Mouse (Mus musculus): ENCODE measurements at regions not wholly inside any gene's neighbourhood (a gene's known extent, or its start where the extent isn't known, plus 50 kb on each side); places are given as distances from the start of the nearest gene placed in this dataset.

- WGBS (ENCODE audit: insufficient replicate concordance) = 40% methylated on average over 4 of the region's 4 CpGs
- H3K27ac ChIP-seq = no peak overlapping the region
- H3K4me1 ChIP-seq (replicated peaks) = no peaks in the 10 kb centered on the region
- no peak overlapping the region for H3K4me3 ChIP-seq (replicated peaks)
- DNase-seq (no peak), ATAC-seq (ENCODE audit: low read depth) (no peak)
- H3K9ac ChIP-seq = no peak overlapping the region
- no peaks in the 10 kb centered on the region for H3K36me3 ChIP-seq
- no peaks in the 10 kb centered on the region for H3K27me3 ChIP-seq
- H3K9me3 ChIP-seq (replicated peaks) = no peaks in the 10 kb centered on the region
- no peak overlapping the region for H3K4me2 ChIP-seq
These were observed 245.7 kb downstream of the Flrt2 start for GRCm38 (mm10) chr12:95937705-95938104.

DNA sequence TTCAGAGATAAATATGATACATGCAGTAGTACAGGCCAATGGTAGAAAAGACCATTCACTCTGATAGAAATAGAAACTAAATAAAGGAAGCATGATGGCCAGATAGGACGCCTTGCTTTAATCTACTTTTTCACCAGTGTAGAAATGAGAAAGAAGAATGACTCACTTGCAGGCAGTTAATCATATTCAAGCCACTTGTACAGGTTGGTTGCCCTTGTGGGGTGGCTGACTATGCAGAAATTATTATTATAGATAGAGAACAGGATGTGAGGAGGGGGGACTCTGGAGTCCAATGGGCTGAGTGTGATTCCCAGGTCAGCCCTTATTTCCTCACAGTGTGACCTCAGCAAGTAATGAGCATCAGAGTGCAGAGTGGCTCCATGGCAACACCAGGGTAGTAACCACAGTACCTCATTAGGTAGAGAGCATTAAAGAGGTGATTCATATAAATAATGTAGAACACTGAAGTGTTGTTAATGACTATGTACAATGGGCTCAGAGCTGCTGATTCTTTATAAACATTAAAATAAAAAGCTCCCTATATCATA is 248.5 kb downstream of the Flrt2 start:
- Histone ChIP-seq H3K4me3 (replicated peaks) (no peak overlapping the region), H3K27ac (no peak overlapping the region), H3K36me3 (no peaks in the 10 kb centered on the region), H3K4me2 (no peak overlapping the region), H3K27me3 (no peaks in the 10 kb centered on the region), H3K9me3 (replicated peaks) (no peaks in the 10 kb centered on the region), H3K9ac (no peak overlapping the region), H3K4me1 (replicated peaks) (no peaks in the 10 kb centered on the region)
- ATAC-seq (ENCODE audit: low read depth) (no peak), DNase-seq (no peak)
- WGBS (ENCODE audit: insufficient replicate concordance) = 43% methylated on average over 1 of the region's 1 CpGs

DNA sequence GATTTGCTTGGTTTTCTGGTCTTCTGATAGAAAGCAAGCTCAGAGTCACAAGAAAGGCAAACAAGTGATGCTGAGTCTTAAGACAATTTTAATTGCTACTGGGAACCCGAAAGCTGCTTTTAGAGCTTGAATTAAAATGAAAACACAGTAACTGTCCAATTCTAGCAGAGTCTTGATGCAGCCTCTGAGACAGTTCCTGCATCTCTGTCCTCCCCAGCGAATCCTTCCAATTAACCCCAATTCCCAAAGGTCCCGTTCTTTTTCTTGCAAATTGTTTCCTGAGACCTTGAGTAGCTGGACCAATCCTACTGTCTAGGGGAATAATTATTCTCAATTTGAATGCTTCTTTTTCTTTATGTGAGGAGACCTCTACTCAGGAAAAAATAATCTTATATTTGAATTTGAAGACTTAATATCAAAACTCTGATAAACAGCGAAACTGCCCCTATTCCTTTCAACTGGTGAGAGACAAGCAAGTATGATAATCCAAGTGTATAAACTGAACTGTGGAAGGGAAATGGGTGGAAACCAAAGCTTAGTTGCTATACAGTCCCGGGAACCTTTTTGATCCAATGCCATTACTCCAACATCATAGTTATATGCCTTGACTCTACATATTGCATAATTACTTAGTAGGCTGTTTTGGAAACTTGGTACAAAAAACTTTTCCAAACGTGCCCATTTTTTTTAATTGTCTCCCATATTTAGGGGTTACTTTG is 267.9 kb downstream of the Flrt2 start:
- H3K36me3 ChIP-seq = no peaks in the 10 kb centered on the region
- no peak overlapping the region for H3K4me3 ChIP-seq (replicated peaks)
- H3K4me1 ChIP-seq (replicated peaks) = no peaks in the 10 kb centered on the region
- WGBS (ENCODE audit: insufficient replicate concordance) = 61% methylated on average over 6 of the region's 6 CpGs
- H3K27ac ChIP-seq = no peak overlapping the region
- H3K4me2 ChIP-seq = no peak overlapping the region
- H3K9me3 ChIP-seq (replicated peaks) = no peaks in the 10 kb centered on the region
- DNase-seq = no peak
- ATAC-seq (ENCODE audit: low read depth) = no peak
- H3K27me3 ChIP-seq = no peaks in the 10 kb centered on the region
- no peak overlapping the region for H3K9ac ChIP-seq

DNA sequence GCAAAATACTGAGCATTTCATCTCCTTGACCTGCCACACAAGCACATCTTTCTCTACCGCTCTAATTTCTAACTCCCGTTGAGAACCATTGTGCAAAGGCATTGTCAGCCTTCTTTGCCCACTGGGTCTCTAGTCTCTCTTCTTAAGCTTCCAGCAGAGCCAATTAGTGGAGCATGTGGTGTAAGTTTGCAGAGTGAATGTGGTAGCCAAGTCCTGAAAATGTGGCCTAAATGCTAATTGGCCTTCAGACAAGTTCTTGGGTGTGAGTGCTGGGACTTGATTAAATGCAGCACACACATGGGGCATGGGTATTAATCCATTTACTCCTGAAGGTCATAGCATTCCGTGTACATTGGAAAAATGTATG is 268.5 kb downstream of the Flrt2 start:
- ATAC-seq (ENCODE audit: low read depth) (no peak), DNase-seq (no peak)
- H3K9ac ChIP-seq = no peak overlapping the region
- H3K9me3 ChIP-seq (replicated peaks) = no peaks in the 10 kb centered on the region
- H3K4me2 ChIP-seq = no peak overlapping the region
- H3K4me1 ChIP-seq (replicated peaks) = no peaks in the 10 kb centered on the region
- no peak overlapping the region for H3K4me3 ChIP-seq (replicated peaks)
- H3K27me3 ChIP-seq = no peaks in the 10 kb centered on the region
- no peaks in the 10 kb centered on the region for H3K36me3 ChIP-seq
- H3K27ac ChIP-seq = no peak overlapping the region
- 57% methylated on average over 3 of the region's 3 CpGs for WGBS (ENCODE audit: insufficient replicate concordance)

DNA sequence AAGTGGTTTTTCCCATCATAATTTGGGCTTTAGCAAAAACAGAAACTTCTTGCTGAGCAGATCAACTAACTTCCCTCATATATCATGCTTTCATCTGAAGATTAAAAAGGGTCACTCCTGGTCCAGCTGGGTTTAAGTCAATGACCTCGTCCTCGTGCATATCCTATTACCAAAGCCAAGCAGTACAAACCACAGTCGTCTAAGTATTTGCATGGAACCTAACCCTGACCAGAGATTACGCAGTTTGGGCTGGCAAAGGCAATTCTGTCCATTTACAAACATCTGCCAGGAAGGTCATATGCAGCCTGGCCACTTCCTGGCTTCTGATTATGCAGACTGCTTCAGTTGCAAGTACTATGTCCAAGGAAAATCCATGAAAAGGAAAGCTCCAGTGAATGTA is 270.8 kb downstream of the Flrt2 start:
- H3K9ac ChIP-seq = no peak overlapping the region
- H3K4me3 ChIP-seq (replicated peaks) = no peak overlapping the region
- no peaks in the 10 kb centered on the region for H3K9me3 ChIP-seq (replicated peaks)
- H3K36me3 ChIP-seq = no peaks in the 10 kb centered on the region
- ATAC-seq (ENCODE audit: low read depth) (no peak), DNase-seq (no peak)
- no peaks in the 10 kb centered on the region for H3K4me1 ChIP-seq (replicated peaks)
- whole genome bisulfite sequencing (ENCODE audit: insufficient replicate concordance) = 45% methylated on average over 4 of the region's 4 CpGs
- H3K4me2 ChIP-seq = no peak overlapping the region
- H3K27me3 ChIP-seq = no peaks in the 10 kb centered on the region
- no peak overlapping the region for H3K27ac ChIP-seq

DNA sequence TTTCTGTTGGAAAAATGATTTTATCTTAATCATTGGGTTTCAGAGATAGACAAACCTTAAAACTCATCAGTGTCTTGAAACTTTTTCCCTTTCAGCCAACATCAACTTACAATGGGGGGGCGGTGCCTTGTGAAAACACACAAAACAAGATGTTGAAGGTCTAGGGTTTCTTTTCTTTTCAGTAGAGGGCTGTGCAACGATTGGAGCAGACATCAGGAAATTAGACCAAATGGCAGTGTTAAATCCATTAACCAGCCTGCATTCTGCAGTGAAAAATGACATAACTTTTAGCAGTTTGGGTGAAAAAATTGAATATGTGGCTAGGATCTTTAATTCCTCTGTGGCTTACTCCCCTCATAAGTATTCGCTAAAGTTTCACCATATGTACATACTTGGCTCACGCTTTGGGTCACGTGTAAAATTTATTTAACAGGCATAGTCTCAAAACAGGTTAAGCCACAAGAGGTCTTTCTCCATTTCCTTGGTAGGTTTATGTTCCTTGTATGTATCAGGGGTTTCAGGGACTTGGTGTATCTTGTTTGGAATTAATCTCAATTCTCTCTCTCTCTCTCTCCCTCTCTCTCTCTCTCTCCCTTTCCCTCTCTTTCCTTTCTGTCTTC is 296.8 kb downstream of the Flrt2 start:
- H3K4me1 ChIP-seq (replicated peaks) = no peaks in the 10 kb centered on the region
- WGBS (ENCODE audit: insufficient replicate concordance) = 64% methylated on average over 5 of the region's 5 CpGs
- no peak overlapping the region for H3K9ac ChIP-seq
- H3K9me3 ChIP-seq (replicated peaks) = no peaks in the 10 kb centered on the region
- no peaks in the 10 kb centered on the region for H3K36me3 ChIP-seq
- no peak overlapping the region for H3K27ac ChIP-seq
- DNase-seq (no peak), ATAC-seq (ENCODE audit: low read depth) (no peak)
- no peak overlapping the region for H3K4me2 ChIP-seq
- no peaks in the 10 kb centered on the region for H3K27me3 ChIP-seq
- H3K4me3 ChIP-seq (replicated peaks) = no peak overlapping the region

- no peak overlapping the region for H3K4me2 ChIP-seq
- H3K9me3 ChIP-seq (replicated peaks) = no peaks in the 10 kb centered on the region
- DNase-seq (no peak), ATAC-seq (ENCODE audit: low read depth) (no peak)
- 45% methylated on average over 2 of the region's 2 CpGs for WGBS (ENCODE audit: insufficient replicate concordance)
- H3K9ac ChIP-seq = no peak overlapping the region
- H3K4me1 ChIP-seq (replicated peaks) = no peaks in the 10 kb centered on the region
- no peaks in the 10 kb centered on the region for H3K27me3 ChIP-seq
- no peak overlapping the region for H3K4me3 ChIP-seq (replicated peaks)
- H3K27ac ChIP-seq = no peak overlapping the region
- H3K36me3 ChIP-seq = no peaks in the 10 kb centered on the region
These were observed 302.9 kb downstream of the Flrt2 start for GRCm38 (mm10) chr12:95994963-95995362.

GRCm38 (mm10) chr12:96030180-96030579 is 338.2 kb downstream of the Flrt2 start:
- no peaks in the 10 kb centered on the region for H3K27me3 ChIP-seq
- ATAC-seq (ENCODE audit: low read depth) (no peak), DNase-seq (no peak)
- no peak overlapping the region for H3K9ac ChIP-seq
- H3K4me1 ChIP-seq (replicated peaks) = no peaks in the 10 kb centered on the region
- no peaks in the 10 kb centered on the region for H3K9me3 ChIP-seq (replicated peaks)
- WGBS (ENCODE audit: insufficient replicate concordance) = 16% methylated on average over 1 of the region's 1 CpGs
- no peaks in the 10 kb centered on the region for H3K36me3 ChIP-seq
- H3K4me2 ChIP-seq = no peak overlapping the region
- H3K4me3 ChIP-seq (replicated peaks) = no peak overlapping the region
- H3K27ac ChIP-seq = no peak overlapping the region

GRCm38 (mm10) chr12:96075365-96075764 is 383.3 kb downstream of the Flrt2 start:
- H3K4me3 ChIP-seq (replicated peaks) = no peak overlapping the region
- H3K9ac ChIP-seq = no peak overlapping the region
- DNase-seq = no peak
- no peak overlapping the region for H3K27ac ChIP-seq
- WGBS (ENCODE audit: insufficient replicate concordance) = 73% methylated on average over 4 of the region's 4 CpGs
- H3K4me2 ChIP-seq = no peak overlapping the region
- H3K36me3 ChIP-seq = no peaks in the 10 kb centered on the region
- no peak for ATAC-seq (ENCODE audit: low read depth)
- no peaks in the 10 kb centered on the region for H3K27me3 ChIP-seq
- no peaks in the 10 kb centered on the region for H3K4me1 ChIP-seq (replicated peaks)
- no peaks in the 10 kb centered on the region for H3K9me3 ChIP-seq (replicated peaks)

- no peak for DNase-seq
- no peak overlapping the region for H3K4me3 ChIP-seq (replicated peaks)
- WGBS (ENCODE audit: insufficient replicate concordance) = 68% methylated on average over 2 of the region's 2 CpGs
These were observed 399.0 kb downstream of the Flrt2 start for GRCm38 (mm10) chr12:96090995-96091394.

DNA sequence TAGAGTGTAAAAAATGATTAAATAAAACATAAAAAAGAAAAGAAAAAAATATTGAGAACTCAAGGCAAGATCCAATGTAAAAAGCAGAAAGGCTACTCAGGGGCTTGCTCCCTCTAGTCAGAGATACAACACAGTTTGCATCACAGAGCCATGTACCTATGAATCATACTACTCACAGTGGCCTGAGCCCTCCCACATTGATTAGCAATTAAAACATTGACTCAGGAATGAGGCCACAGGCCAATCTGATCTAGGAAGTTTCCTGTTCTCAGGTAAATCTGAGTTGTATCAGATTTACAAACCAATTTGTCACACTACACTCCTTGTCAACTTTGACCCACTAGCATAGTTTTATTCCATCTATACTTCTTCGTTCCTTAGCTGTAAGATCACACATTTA is 414.2 kb downstream of the Flrt2 start:
- DNase-seq (no peak), ATAC-seq (ENCODE audit: low read depth) (no peak)
- no peaks in the 10 kb centered on the region for H3K36me3 ChIP-seq
- no peak overlapping the region for H3K9ac ChIP-seq
- H3K27ac ChIP-seq = no peak overlapping the region
- 52% methylated on average over 1 of the region's 1 CpGs for WGBS (ENCODE audit: insufficient replicate concordance)
- no peaks in the 10 kb centered on the region for H3K27me3 ChIP-seq
- no peak overlapping the region for H3K4me3 ChIP-seq (replicated peaks)
- no peak overlapping the region for H3K4me2 ChIP-seq
- H3K9me3 ChIP-seq (replicated peaks) = no peaks in the 10 kb centered on the region
- H3K4me1 ChIP-seq (replicated peaks) = no peaks in the 10 kb centered on the region

More at GRCm38 (mm10) chr12:96090995-96091394, 399.0 kb downstream of the Flrt2 start:
- Histone ChIP-seq H3K4me1 (replicated peaks) (no peaks in the 10 kb centered on the region), H3K9ac (no peak overlapping the region), H3K27ac (no peak overlapping the region), H3K27me3 (no peaks in the 10 kb centered on the region), H3K4me2 (no peak overlapping the region), H3K9me3 (replicated peaks) (no peaks in the 10 kb centered on the region), H3K36me3 (no peaks in the 10 kb centered on the region)
- ATAC-seq (ENCODE audit: low read depth) = no peak

Data from liver, embryonic 13.5 days (tissue).